Mouse (Mus musculus): ENCODE results near the gene Prdm16. TPM values are rescaled to one million over a fixed set of nuclear protein-coding genes. Genes with fewer than 3 reads are reported as not detected.

Prdm16 gene
- polyA plus RNA-seq, 1 experiment from 2014 or later: 7.7 TPM

Other genes starting within 250 kb of the Prdm16 start
- gene Actrt2, start 31.0 kb upstream of the Prdm16 start, polyA plus RNA-seq (2015; fragmentation: Nextera tagmentation; extraction: Ambion mirVana): not detected in 2 replicates
- gene Ttc34, start 200.6 kb upstream of the Prdm16 start, polyA plus RNA-seq (2015; fragmentation: Nextera tagmentation; extraction: Ambion mirVana): 1.0 and 1.6 TPM in 2 replicates
- gene Mmel1, start 232.7 kb upstream of the Prdm16 start, polyA plus RNA-seq (2015; fragmentation: Nextera tagmentation; extraction: Ambion mirVana): 0.75 and 0.84 TPM in 2 replicates